Mouse (Mus musculus): ENCODE data around the gene Nedd9. TPM values are rescaled to one million over a fixed set of nuclear protein-coding genes. Genes with fewer than 3 reads are reported as not detected.

The Nedd9 gene
- total and polyA plus RNA-seq, 3 experiments: 0.49 to 1.4 TPM; not detected in 1

DNA sequence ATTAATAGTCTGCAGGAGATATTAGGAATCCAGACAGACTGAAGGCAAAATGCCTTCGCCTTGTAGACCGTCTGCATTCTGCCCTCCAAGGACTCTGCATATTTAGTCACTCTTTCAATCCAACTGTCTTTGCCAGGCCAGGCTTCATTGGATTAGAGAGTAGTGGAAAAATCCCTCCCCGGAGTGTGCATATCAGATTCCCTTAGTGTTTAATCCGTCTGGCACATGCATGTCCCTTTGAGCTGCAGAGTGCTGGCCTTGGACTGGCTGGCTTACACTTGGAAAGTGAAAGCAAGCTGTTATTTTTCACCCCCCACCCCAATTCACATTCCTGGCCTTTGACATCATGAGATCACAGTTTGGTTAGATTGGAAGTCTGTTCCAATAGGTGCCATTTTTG lies 100.6 kb downstream of the Nedd9 start:
- Histone ChIP-seq H3K4me3 (ENCODE audit: low read depth, low read length) (no peak overlapping the region), H3K9me3 (replicated peaks) (no peaks in the 10 kb centered on the region), H3K27me3 (ENCODE audit: insufficient read depth, low read length) (no peaks in the 10 kb centered on the region; the same call in 1 of the 2 replicates), H3K4me1 (ENCODE audit: insufficient read depth, low read depth, low read length) (peaks cover 3% of the 10 kb centered on the region; the same call in 1 of the 2 replicates), H3K36me3 (replicated peaks) (no peaks in the 10 kb centered on the region)
- ATAC-seq (ENCODE audit: extremely low read depth, insufficient number of reproducible peaks, low FRiP score, poor library complexity, severe bottlenecking): no peak
- no peak for DNase-seq (ENCODE audit: low spot score)
- no peak for TF ChIP-seq CTCF (IDR thresholded peaks at IDR 0.05; ENCODE audit: low read depth, low read length)
- TF ChIP-seq GATA2 (IDR thresholded peaks at IDR 0.05; ENCODE audit: borderline replicate concordance, low read depth, low read length): no peak
- no peak for TF ChIP-seq POLR2AphosphoS5 (IDR thresholded peaks at IDR 0.05; ENCODE audit: insufficient replicate concordance, low read depth, low read length)
- no peak for TF ChIP-seq TAL1 (conservative IDR thresholded peaks at IDR 0.05; ENCODE audit: low read depth, low read length)
- TF ChIP-seq GATA1 (IDR thresholded peaks at IDR 0.05; ENCODE audit: borderline replicate concordance, low read length): no peak

DNA sequence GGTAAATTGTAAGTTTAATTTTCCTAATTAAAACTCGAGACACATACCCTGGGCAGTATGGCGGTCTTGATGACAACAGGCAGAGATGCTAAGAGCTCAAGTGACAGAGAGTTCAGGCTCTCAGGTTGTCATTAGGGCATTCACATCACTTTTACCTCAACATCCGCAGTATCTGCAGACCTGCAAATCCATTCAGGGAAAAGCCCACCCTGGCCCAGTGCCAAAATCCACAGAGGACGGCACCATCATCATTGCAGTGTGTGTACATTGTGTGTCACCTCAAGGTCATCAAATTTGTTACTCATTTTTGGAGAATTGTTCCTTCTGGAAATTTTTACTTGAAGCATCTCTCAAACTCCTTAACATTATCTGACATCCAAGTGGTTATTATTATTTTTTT lies 102.3 kb downstream of the Nedd9 start:
- Histone ChIP-seq H3K4me3 (ENCODE audit: low read depth, low read length) (no peak overlapping the region), H3K4me1 (ENCODE audit: insufficient read depth, low read depth, low read length) (peaks cover 3% of the 10 kb centered on the region; the same call in 1 of the 2 replicates), H3K27me3 (ENCODE audit: insufficient read depth, low read length) (no peaks in the 10 kb centered on the region; the same call in 1 of the 2 replicates), H3K36me3 (replicated peaks) (no peaks in the 10 kb centered on the region), H3K9me3 (replicated peaks) (no peaks in the 10 kb centered on the region)
- ATAC-seq (ENCODE audit: extremely low read depth, insufficient number of reproducible peaks, low FRiP score, poor library complexity, severe bottlenecking) (no peak), DNase-seq (ENCODE audit: low spot score) (no peak)
- no peak for TF ChIP-seq GATA2 (IDR thresholded peaks at IDR 0.05; ENCODE audit: borderline replicate concordance, low read depth, low read length)
- TF ChIP-seq TAL1 (conservative IDR thresholded peaks at IDR 0.05; ENCODE audit: low read depth, low read length): no peak
- no peak for TF ChIP-seq GATA1 (IDR thresholded peaks at IDR 0.05; ENCODE audit: borderline replicate concordance, low read length)
- TF ChIP-seq CTCF (IDR thresholded peaks at IDR 0.05; ENCODE audit: low read depth, low read length): no peak
- TF ChIP-seq POLR2AphosphoS5 (IDR thresholded peaks at IDR 0.05; ENCODE audit: insufficient replicate concordance, low read depth, low read length): no peak

- TF ChIP-seq POLR2AphosphoS5 (IDR thresholded peaks at IDR 0.05; ENCODE audit: insufficient replicate concordance, low read depth, low read length) (no peak), GATA1 (IDR thresholded peaks at IDR 0.05; ENCODE audit: borderline replicate concordance, low read length) (no peak), GATA2 (IDR thresholded peaks at IDR 0.05; ENCODE audit: borderline replicate concordance, low read depth, low read length) (no peak)
- ATAC-seq (ENCODE audit: extremely low read depth, insufficient number of reproducible peaks, low FRiP score, poor library complexity, severe bottlenecking) (no peak), DNase-seq (ENCODE audit: low spot score) (no peak)
- no peaks in the 10 kb centered on the region for H3K9me3 ChIP-seq (replicated peaks)
- peaks cover 3% of the 10 kb centered on the region; the same call in 1 of the 2 replicates for H3K4me1 ChIP-seq (ENCODE audit: insufficient read depth, low read depth, low read length)
- no peak overlapping the region for H3K4me3 ChIP-seq (ENCODE audit: low read depth, low read length)
- H3K36me3 ChIP-seq (replicated peaks): no peaks in the 10 kb centered on the region
- H3K27me3 ChIP-seq (ENCODE audit: insufficient read depth, low read length): no peaks in the 10 kb centered on the region
Measured at GRCm38 (mm10) chr13:41382635-41383034, 104.5 kb downstream of the Nedd9 start.

DNA sequence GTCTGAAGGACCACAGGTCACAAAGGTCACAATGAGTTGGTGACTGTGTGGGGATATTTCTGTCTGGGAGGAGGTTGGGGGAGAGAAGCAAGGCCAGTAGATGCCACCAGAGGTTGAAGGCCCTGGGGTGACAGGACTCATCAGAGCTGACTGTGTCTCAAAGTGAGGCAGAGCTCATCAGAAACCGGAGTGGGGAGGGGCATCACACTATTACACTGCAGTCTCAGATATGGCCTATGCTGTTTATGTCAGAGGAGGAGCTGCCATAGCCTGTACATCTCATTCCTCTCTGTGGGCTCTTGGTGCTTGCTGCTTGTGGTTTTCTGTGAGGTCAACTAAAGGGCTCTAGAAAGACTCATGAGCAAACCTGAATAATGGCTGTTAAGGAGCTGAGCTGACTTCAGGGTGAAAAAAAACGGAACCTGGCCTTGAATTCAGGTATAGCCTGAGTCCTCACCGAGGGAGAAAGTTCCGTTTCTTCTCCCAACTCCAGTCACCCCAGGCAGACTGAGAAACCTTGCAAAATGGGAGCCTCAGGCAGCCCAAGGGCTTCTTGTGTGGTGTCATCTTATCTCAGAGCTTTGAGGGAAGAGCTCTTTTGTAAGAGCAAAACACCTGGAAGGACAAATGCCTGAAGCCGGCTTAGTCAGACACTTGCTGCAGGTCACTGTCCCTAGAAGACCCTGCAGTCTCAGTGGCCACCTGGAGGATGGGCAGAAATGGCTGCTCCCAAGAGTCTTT lies 105.2 kb downstream of the Nedd9 start:
- Histone ChIP-seq H3K4me3 (ENCODE audit: low read depth, low read length) (no peak overlapping the region), H3K27me3 (ENCODE audit: insufficient read depth, low read length) (no peaks in the 10 kb centered on the region), H3K9me3 (replicated peaks) (no peaks in the 10 kb centered on the region), H3K36me3 (replicated peaks) (no peaks in the 10 kb centered on the region), H3K4me1 (ENCODE audit: insufficient read depth, low read depth, low read length) (peaks cover 3% of the 10 kb centered on the region; the same call in 1 of the 2 replicates)
- ATAC-seq (ENCODE audit: extremely low read depth, insufficient number of reproducible peaks, low FRiP score, poor library complexity, severe bottlenecking): no peak
- TF ChIP-seq CTCF (IDR thresholded peaks at IDR 0.05; ENCODE audit: low read depth, low read length) (no peak), TAL1 (conservative IDR thresholded peaks at IDR 0.05; ENCODE audit: low read depth, low read length) (no peak), POLR2AphosphoS5 (IDR thresholded peaks at IDR 0.05; ENCODE audit: insufficient replicate concordance, low read depth, low read length) (no peak), GATA2 (IDR thresholded peaks at IDR 0.05; ENCODE audit: borderline replicate concordance, low read depth, low read length) (no peak), GATA1 (IDR thresholded peaks at IDR 0.05; ENCODE audit: borderline replicate concordance, low read length) (no peak)
- DNase-seq (ENCODE audit: low spot score): no peak

DNA sequence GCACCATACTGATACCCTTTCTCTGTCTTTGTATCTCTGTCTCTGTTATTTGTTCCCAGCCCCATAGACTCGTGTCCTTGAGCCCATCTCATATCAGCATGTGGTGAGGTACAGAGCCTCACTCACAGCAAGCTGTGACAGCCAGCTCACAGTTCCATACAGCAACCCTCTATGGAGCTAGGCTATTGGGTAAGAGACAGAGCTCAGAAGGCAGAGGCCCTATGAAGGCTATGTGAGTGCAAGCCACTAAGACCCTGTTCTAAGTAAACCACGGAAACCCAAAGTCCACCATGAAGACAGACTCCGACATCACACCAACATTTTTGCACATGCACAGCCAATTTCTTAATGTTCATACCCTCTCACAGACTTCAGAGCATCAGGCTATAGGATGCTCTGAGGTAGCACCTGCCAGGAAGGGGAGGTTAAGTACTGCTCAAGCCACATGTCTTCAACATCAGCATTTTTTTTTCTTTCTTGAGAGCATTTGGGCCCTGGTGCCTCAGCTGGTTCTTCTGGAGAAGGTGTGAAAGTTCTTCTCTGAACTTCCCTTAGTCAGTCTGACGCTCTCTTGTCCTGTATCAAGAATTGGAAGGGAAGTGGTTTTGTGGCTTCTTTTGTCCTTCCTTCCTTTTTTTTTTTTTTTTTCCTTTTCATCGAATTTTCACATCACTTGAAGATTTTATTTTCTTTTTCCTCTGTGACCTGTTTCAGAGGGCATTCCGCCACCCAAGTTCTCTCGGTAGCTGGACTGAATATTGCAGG lies 105.9 kb downstream of the Nedd9 start:
- Histone ChIP-seq H3K4me1 (ENCODE audit: insufficient read depth, low read depth, low read length) (peaks cover 3% of the 10 kb centered on the region; the same call in 1 of the 2 replicates), H3K9me3 (replicated peaks) (no peaks in the 10 kb centered on the region), H3K36me3 (replicated peaks) (no peaks in the 10 kb centered on the region), H3K4me3 (ENCODE audit: low read depth, low read length) (no peak overlapping the region), H3K27me3 (ENCODE audit: insufficient read depth, low read length) (no peaks in the 10 kb centered on the region)
- TF ChIP-seq GATA1 (IDR thresholded peaks at IDR 0.05; ENCODE audit: borderline replicate concordance, low read length): no peak
- no peak for TF ChIP-seq CTCF (IDR thresholded peaks at IDR 0.05; ENCODE audit: low read depth, low read length)
- no peak for TF ChIP-seq GATA2 (IDR thresholded peaks at IDR 0.05; ENCODE audit: borderline replicate concordance, low read depth, low read length)
- no peak for TF ChIP-seq POLR2AphosphoS5 (IDR thresholded peaks at IDR 0.05; ENCODE audit: insufficient replicate concordance, low read depth, low read length)
- TF ChIP-seq TAL1 (conservative IDR thresholded peaks at IDR 0.05; ENCODE audit: low read depth, low read length): no peak
- ATAC-seq (ENCODE audit: extremely low read depth, insufficient number of reproducible peaks, low FRiP score, poor library complexity, severe bottlenecking) (no peak), DNase-seq (ENCODE audit: low spot score) (no peak)

DNA sequence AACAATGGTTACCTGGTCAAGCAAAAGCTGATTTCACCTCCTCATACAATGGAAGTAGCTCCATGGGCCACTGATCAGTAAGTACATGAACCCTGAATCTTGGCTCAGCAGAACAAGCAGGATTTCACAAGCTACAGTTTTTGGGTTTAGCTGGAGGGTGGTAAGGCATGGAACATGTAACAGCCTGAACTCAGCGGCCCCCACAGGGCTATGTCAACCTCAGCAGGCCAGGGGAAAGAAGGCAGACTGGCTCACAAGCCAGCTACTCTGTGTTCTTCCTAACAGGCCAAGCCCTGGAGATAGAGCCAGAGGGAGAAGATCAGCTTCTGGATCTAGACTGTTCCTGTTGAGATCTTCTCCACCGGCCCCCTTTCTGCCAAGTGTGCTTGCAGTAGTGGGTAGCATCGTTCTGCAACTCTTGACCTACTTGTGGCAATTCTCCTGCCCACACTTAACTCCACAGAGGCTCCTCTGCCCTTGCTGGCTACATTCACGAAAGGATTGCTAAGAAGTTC lies 107.2 kb downstream of the Nedd9 start:
- no peak overlapping the region for H3K4me3 ChIP-seq (ENCODE audit: low read depth, low read length)
- TF ChIP-seq CTCF (IDR thresholded peaks at IDR 0.05; ENCODE audit: low read depth, low read length) (no peak), POLR2AphosphoS5 (IDR thresholded peaks at IDR 0.05; ENCODE audit: insufficient replicate concordance, low read depth, low read length) (no peak), TAL1 (conservative IDR thresholded peaks at IDR 0.05; ENCODE audit: low read depth, low read length) (no peak), GATA2 (IDR thresholded peaks at IDR 0.05; ENCODE audit: borderline replicate concordance, low read depth, low read length) (no peak), GATA1 (IDR thresholded peaks at IDR 0.05; ENCODE audit: borderline replicate concordance, low read length) (no peak)
- ATAC-seq (ENCODE audit: extremely low read depth, insufficient number of reproducible peaks, low FRiP score, poor library complexity, severe bottlenecking): no peak
- H3K4me1 ChIP-seq (ENCODE audit: insufficient read depth, low read depth, low read length): peaks cover 3% of the 10 kb centered on the region; the same call in 1 of the 2 replicates
- H3K27me3 ChIP-seq (ENCODE audit: insufficient read depth, low read length): no peaks in the 10 kb centered on the region
- no peaks in the 10 kb centered on the region for H3K9me3 ChIP-seq (replicated peaks)
- no peak for DNase-seq (ENCODE audit: low spot score)
- no peaks in the 10 kb centered on the region for H3K36me3 ChIP-seq (replicated peaks)
